Mouse (Mus musculus) Patski (cell line): Measurements from ENCODE around the gene Vsig2. TPM values are rescaled to one million over a fixed set of nuclear protein-coding genes. Genes with fewer than 3 reads are reported as not detected.

Experiments
- ATAC-seq: fragments of 100-300 bp; one replicate; pipeline ENCODE4 v1.8.0; 2021
- CTCF ChIA-PET: fragments of 350-600 bp; sonication (Branson Sonifier 250); formaldehyde crosslinking; loops from one replicate; lab custom pipeline; 2022; ENCODE audit warnings: inconsistent platforms; lab: Charles Lee
- POLR2A ChIA-PET: fragments of 350-600 bp; sonication (Branson Sonifier 250); formaldehyde crosslinking; loops from one replicate; lab custom pipeline; 2022; ENCODE audit warnings: antibody characterized with exemption, inconsistent platforms; lab: Charles Lee
- DNase-seq: peaks from one replicate; pipeline ENCODE4 v3.0.0-alpha.2; 2011; ENCODE audit warnings: low read depth, low spot score
- H3K27me3 ChIP-seq: fragments of 371-371 bp; one replicate; pipeline ENCODE4 v1.5.1; 2021
- CTCF ChIP-seq: fragments of 100-300 bp; IDR thresholded peaks from one replicate; pipeline ENCODE4 v1.5.1; 2021
- in situ Hi-C: fragments of 300-500 bp; cut with MboI; formaldehyde crosslinking; loops from 3 replicates; pipeline ENCODE4 v1.11.1; 2018; ENCODE audit warnings: low pct_unique_long_range_greater_than_20kb, mixed read lengths
- polyA plus RNA-seq: library from polyadenylated mRNA; unstranded; gene quantifications from one replicate; pipeline ENCODE4 v1.2.3, GENCODE M21; 2021

The Vsig2 gene
- polyA plus RNA-seq, 1 experiment from 2014 or later = 1.8 TPM

- ATAC-seq = peak; percentile 86
Observed at GRCm38 (mm10) chr9:37544447-37545165, 5.6 kb downstream of the Vsig2 start.

GRCm38 (mm10) chr9:37545166-37545610 lies 6.1 kb downstream of the Vsig2 start:
- POLR2A ChIA-PET = interaction anchor here (0.6 to 0.7 kb wide), 3 partner anchors 62 to 114 kb away, joined by 3 read pairs; no protein-coding TSS in a partner anchor
- in situ Hi-C loops = no loop called here
- no peaks in the 10 kb centered on the region for H3K27me3 ChIP-seq
- DNase-seq (no peak), ATAC-seq (no peak)
- CTCF ChIA-PET = interaction anchor here (0.7 to 3.6 kb wide), 19 partner anchors 9 to 118 kb away, joined by 3 to 34 read pairs (median 4); partner anchors contain the start of genes Msantd2 and Spa17
- TF ChIP-seq CTCF = no peak

More at GRCm38 (mm10) chr9:37544447-37545165, 5.6 kb downstream of the Vsig2 start:
- peak; percentile 99 for TF ChIP-seq CTCF
- no peak for DNase-seq
- ChIA-PET POLR2A (interaction anchor here (0.6 to 0.7 kb wide), 3 partner anchors 61 to 113 kb away, joined by 3 read pairs; no protein-coding TSS in a partner anchor), CTCF (interaction anchor here (0.7 to 3.6 kb wide), 20 partner anchors 8 to 118 kb away, joined by 3 to 34 read pairs (median 4); partner anchors contain the start of genes Msantd2 and Spa17)
- no peaks in the 10 kb centered on the region for H3K27me3 ChIP-seq
- in situ Hi-C loops = loop anchor here (5.0 kb wide), 1 partner anchor 73 kb away; no protein-coding TSS in a partner anchor

- ChIA-PET POLR2A (no interaction called here), CTCF (interaction anchor here (1.1 to 3.6 kb wide), 11 partner anchors 9 to 119 kb away, joined by 3 to 34 read pairs (median 3); partner anchors contain the start of gene Msantd2)
- in situ Hi-C loops = no loop called here
- H3K27me3 ChIP-seq = no peaks in the 10 kb centered on the region
- no peak for ATAC-seq
- DNase-seq = no peak
- TF ChIP-seq CTCF = no peak
Observed at GRCm38 (mm10) chr9:37545847-37546452, 6.9 kb downstream of the Vsig2 start.

- ChIA-PET POLR2A (no interaction called here), CTCF (interaction anchor here (1.1 to 1.6 kb wide), 7 partner anchors 10 to 116 kb away, joined by 3 to 7 read pairs (median 3); no protein-coding TSS in a partner anchor)
- no peak for DNase-seq
- TF ChIP-seq CTCF = no peak
- no peak for ATAC-seq
- peaks cover 3% of the 10 kb centered on the region for H3K27me3 ChIP-seq
- in situ Hi-C loops = no loop called here
Observed at GRCm38 (mm10) chr9:37546889-37547288, 7.8 kb downstream of the Vsig2 start.

GRCm38 (mm10) chr9:37550435-37550834 lies 11.4 kb downstream of the Vsig2 start:
- POLR2A ChIA-PET = interaction anchor here (1.1 kb wide), 1 partner anchor 20 kb away, joined by 4 read pairs; no protein-coding TSS in a partner anchor
- ATAC-seq (no peak), DNase-seq (no peak)
- peaks cover 13% of the 10 kb centered on the region for H3K27me3 ChIP-seq
- no peak for TF ChIP-seq CTCF
- in situ Hi-C loops = no loop called here
- CTCF ChIA-PET = interaction anchor here (0.9 to 1.1 kb wide), 2 partner anchors 10 to 11 kb away, joined by 3 read pairs; partner anchors contain the start of gene Vsig2

- H3K27me3 ChIP-seq = peaks cover 28% of the 10 kb centered on the region
- DNase-seq (no peak), ATAC-seq (no peak)
- POLR2A ChIA-PET = interaction anchor here (1.1 kb wide), 1 partner anchor 18 kb away, joined by 4 read pairs; no protein-coding TSS in a partner anchor
- CTCF ChIA-PET = no interaction called here
- TF ChIP-seq CTCF = no peak
- in situ Hi-C loops = no loop called here
Observed at GRCm38 (mm10) chr9:37551751-37552531, 12.9 kb downstream of the Vsig2 start.

- ChIA-PET CTCF (no interaction called here), POLR2A (no interaction called here)
- ATAC-seq = peak; percentile 92
- in situ Hi-C loops = no loop called here
- no peak for TF ChIP-seq CTCF
- H3K27me3 ChIP-seq = peaks cover 36% of the 10 kb centered on the region
- DNase-seq = no peak
Observed at GRCm38 (mm10) chr9:37552536-37553293, 13.7 kb downstream of the Vsig2 start, which contains the start of gene Nrgn. Gene Nrgn (minus strand): TSS chr9:37552904.

GRCm38 (mm10) chr9:37554279-37554678 lies 15.2 kb downstream of the Vsig2 start:
- ATAC-seq = no peak
- in situ Hi-C loops = no loop called here
- POLR2A ChIA-PET = no interaction called here

More at GRCm38 (mm10) chr9:37554279-37554678, 15.2 kb downstream of the Vsig2 start:
- DNase-seq = no peak
- TF ChIP-seq CTCF = no peak
- H3K27me3 ChIP-seq = peaks cover 36% of the 10 kb centered on the region
- CTCF ChIA-PET = interaction anchor here (1.3 kb wide), 1 partner anchor 122 kb away, joined by 3 read pairs; no protein-coding TSS in a partner anchor
